Mouse (Mus musculus) brain, embryonic 14.5 days (tissue): ENCODE measurements at regions not wholly inside any gene's neighbourhood (a gene's known extent, or its start where the extent isn't known, plus 50 kb on each side); places are given as distances from the start of the nearest gene placed in this dataset.

Source experiments
- CTCF ChIP-seq: fragments of 200-500 bp; IDR thresholded peaks from 2 replicates; pipeline ENCODE4 v1.5.1; 2012; ENCODE audit warnings: inconsistent platforms, mild to moderate bottlenecking, moderate library complexity, borderline replicate concordance; ENCODE audit not compliant: insufficient read depth, insufficient read length; ENCODE audit errors: extremely low read depth
- POLR2A ChIP-seq: fragments of 200-500 bp; IDR thresholded peaks from 2 replicates; pipeline ENCODE4 v1.6.1; 2012; ENCODE audit warnings: mild to moderate bottlenecking, inconsistent platforms, borderline replicate concordance; ENCODE audit not compliant: poor library complexity, insufficient read depth, insufficient read length, severe bottlenecking; ENCODE audit errors: extremely low read depth

DNA sequence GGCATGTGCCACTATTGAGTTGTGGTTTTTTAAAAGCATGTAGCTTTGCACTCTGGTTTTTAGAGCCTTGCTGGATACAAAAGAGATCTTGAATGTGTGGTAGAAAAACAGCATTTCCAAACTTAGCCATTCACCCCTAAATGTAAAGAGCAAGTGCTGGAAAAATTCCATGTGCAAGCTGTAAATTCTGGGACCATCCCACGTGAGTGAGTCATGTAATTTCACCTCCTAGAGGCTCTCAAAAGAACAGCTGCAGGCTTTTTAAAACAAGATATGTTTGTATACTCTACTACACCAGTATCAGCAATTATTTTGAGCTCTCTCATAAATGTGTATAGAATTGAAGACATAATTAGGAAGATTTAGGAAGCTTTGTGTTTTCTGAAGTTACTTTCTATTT is 160.9 kb upstream of the Itga4 start:
- TF ChIP-seq CTCF (no peak), POLR2A (no peak)
